23 mouse cellular contexts compared by ENCODE assay signal in the genomic region with DNA sequence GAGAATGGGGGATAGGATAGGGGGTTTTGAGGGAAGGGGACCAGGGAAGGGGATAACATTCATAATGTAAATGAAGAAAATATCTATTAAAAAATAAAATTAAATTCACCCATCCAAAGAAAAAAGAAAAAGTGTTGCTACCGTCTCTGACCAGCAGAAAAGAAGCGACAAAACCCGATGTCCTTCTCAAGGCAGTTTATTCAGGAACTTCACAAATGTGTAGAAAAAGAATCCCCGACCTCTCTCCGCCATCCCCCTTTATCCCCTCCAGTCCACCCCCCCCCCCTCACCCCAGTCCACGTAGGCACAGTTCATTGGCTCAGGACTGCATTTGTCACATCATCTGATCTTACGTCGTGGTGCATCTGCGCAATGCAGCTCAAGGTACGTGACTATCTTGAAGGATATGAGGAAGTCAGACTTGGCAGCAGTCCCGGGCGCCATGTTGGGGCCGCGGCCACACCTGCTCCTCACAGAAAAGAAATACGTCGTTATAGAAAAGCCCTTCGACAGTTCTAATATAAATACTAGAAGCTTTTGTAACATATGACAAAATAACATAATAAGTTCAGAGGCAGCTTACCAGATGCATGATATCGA.
"Had no signal": no experiment of that assay in that cellular context is flagged by ENCODE, and none has a peak within 500 bp of the region (broad histone marks: within the 10 kb centered on the region; RNA-seq: fewer than 3 reads in every experiment).

No protein-coding gene starts in this region.

- DNase-seq: gastrocnemius, postnatal 14 days; gastrocnemius, postnatal 36 days; heart, adult 11 months; heart, adult 2 months; heart, postnatal 14 days; heart, postnatal 36 days; kidney, adult 11 months; kidney, adult 2 months; kidney, adult 9 months; kidney, postnatal 14 days; kidney, postnatal 36 days; layer of hippocampus, postnatal 36 days; left cerebral cortex, postnatal 4 days had no signal

- H3K4me3 ChIP-seq: heart, adult 2 months; heart, embryonic 13.5 days; heart, embryonic 15.5 days; hindbrain, embryonic 13.5 days; hindbrain, embryonic 15.5 days; kidney, embryonic 15.5 days; limb, embryonic 13.5 days; limb, embryonic 15.5 days; liver, embryonic 12.5 days had no signal

- H3K36me3 ChIP-seq: heart, embryonic 13.5 days; heart, embryonic 15.5 days; hindbrain, embryonic 13.5 days; hindbrain, embryonic 15.5 days; kidney, embryonic 15.5 days; limb, embryonic 13.5 days; limb, embryonic 15.5 days; liver, embryonic 12.5 days had no signal

- H3K27me3 ChIP-seq: heart, embryonic 13.5 days; heart, embryonic 15.5 days; hindbrain, embryonic 13.5 days; hindbrain, embryonic 15.5 days; kidney, embryonic 15.5 days; limb, embryonic 13.5 days; limb, embryonic 15.5 days; liver, embryonic 12.5 days had no signal

- H3K4me1 ChIP-seq: heart, embryonic 15.5 days; liver, embryonic 12.5 days had no signal

- H3K27ac ChIP-seq: heart, adult 2 months; heart, embryonic 13.5 days; heart, embryonic 15.5 days; hindbrain, embryonic 13.5 days; hindbrain, embryonic 15.5 days; hindbrain, postnatal 0 days; kidney, embryonic 15.5 days; kidney, postnatal 0 days; limb, embryonic 13.5 days; limb, embryonic 15.5 days; liver, embryonic 12.5 days had no signal
